Mouse (Mus musculus) E14TG2a.4 (cell line): ENCODE measurements around the gene Atraid.

Experiments used
- CTCF ChIP-seq: conservative IDR thresholded peaks from 2 replicates; pipeline ENCODE4 v1.5.1; 2014; ENCODE audit warnings: low read length
- NANOG ChIP-seq: IDR thresholded peaks from 2 replicates; pipeline ENCODE4 v1.6.1; 2014; ENCODE audit warnings: borderline replicate concordance, low read length, mixed read lengths
- POU5F1 ChIP-seq: IDR thresholded peaks from 2 replicates; pipeline ENCODE4 v1.6.1; 2014; ENCODE audit warnings: low read length, borderline replicate concordance

DNA sequence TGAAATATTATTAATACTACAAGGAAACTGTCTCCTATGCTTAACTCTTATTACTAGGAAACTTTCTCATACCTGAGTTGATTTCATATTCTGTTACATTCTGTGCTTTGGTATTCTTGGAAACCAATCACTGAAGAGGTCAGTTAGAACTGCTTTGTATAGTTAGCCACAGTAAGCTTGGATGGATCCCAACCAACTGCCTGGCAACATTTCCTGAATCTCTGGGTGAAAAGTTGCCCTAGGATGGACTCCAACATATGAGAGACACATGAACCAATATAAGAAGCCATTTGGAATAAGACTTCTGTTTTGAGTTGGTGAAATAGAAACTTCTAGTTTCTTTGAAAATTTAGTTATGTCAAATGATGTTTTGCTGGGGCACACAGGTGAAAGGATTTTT lies 23.5 kb upstream of the Atraid start:
- TF ChIP-seq CTCF, result no peak
- TF ChIP-seq POU5F1, result no peak
- no peak for TF ChIP-seq NANOG
